Mouse (Mus musculus): ENCODE measurements at regions not wholly inside any gene's neighbourhood (a gene's known extent, or its start where the extent isn't known, plus 50 kb on each side); places are given as distances from the start of the nearest gene placed in this dataset.

- DNase-seq (ENCODE audit: low spot score in 2 of 2), result no peak
- intact Hi-C loops (cut with DNase I), result no loop called here
These were observed 76.8 kb upstream of the Akap6 start for GRCm38 (mm10) chr12:52622398-52622797.

- intact Hi-C loops (cut with DNase I), result no loop called here
- DNase-seq (ENCODE audit: low spot score in 2 of 2), result no peak
These were observed 75.6 kb upstream of the Akap6 start for GRCm38 (mm10) chr12:52623416-52624108.

- no peak for DNase-seq (ENCODE audit: low spot score in 2 of 2)
- intact Hi-C loops (cut with DNase I), result no loop called here
These were observed 74.3 kb upstream of the Akap6 start for GRCm38 (mm10) chr12:52624871-52625270.

DNA sequence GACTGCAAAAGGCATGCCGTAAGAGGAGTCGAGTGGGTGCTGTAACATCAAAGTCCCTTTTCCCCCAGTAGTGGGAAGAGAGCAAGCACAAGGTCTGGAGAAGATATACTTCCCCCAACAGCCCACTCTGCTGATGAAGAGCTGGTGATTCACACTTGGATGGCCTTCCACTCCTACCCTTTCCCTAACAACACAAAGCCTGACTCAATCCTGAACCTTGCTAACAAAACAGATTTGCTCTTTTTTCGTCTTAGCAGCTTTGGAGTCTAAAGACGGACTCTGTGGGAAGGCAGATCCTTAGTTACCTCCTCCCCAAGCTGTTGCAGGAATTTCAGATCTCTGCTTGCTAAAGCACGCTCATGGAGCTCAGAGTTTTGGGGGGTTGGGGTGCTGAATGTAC lies 70.4 kb upstream of the Akap6 start:
- intact Hi-C loops (cut with DNase I), result no loop called here
- peak; percentile 36 to 58 for DNase-seq (ENCODE audit: low spot score in 2 of 2)

GRCm38 (mm10) chr12:52635121-52635878 lies 63.9 kb upstream of the Akap6 start:
- intact Hi-C loops (cut with DNase I), result loop anchor here (5.0 to 10.0 kb wide), 4 partner anchors 197 to 598 kb away; no protein-coding TSS in a partner anchor
- DNase-seq (ENCODE audit: low spot score in 2 of 2), result no peak

GRCm38 (mm10) chr12:52636186-52636881 lies 62.8 kb upstream of the Akap6 start:
- DNase-seq (ENCODE audit: low spot score in 2 of 2), result no peak
- intact Hi-C loops (cut with DNase I), result loop anchor here (2.0 to 10.0 kb wide), 5 partner anchors 132 to 599 kb away; no protein-coding TSS in a partner anchor

- intact Hi-C loops (cut with DNase I), result loop anchor here (2.0 to 10.0 kb wide), 5 partner anchors 132 to 600 kb away; no protein-coding TSS in a partner anchor
- no peak for DNase-seq (ENCODE audit: low spot score in 2 of 2)
These were observed 62.3 kb upstream of the Akap6 start for GRCm38 (mm10) chr12:52636920-52637319.

GRCm38 (mm10) chr12:52637506-52638249 lies 61.5 kb upstream of the Akap6 start:
- DNase-seq (ENCODE audit: low spot score in 2 of 2), result peak; percentile 41 to 43
- intact Hi-C loops (cut with DNase I), result loop anchor here (2.0 to 10.0 kb wide), 6 partner anchors 133 to 627 kb away; no protein-coding TSS in a partner anchor

DNA sequence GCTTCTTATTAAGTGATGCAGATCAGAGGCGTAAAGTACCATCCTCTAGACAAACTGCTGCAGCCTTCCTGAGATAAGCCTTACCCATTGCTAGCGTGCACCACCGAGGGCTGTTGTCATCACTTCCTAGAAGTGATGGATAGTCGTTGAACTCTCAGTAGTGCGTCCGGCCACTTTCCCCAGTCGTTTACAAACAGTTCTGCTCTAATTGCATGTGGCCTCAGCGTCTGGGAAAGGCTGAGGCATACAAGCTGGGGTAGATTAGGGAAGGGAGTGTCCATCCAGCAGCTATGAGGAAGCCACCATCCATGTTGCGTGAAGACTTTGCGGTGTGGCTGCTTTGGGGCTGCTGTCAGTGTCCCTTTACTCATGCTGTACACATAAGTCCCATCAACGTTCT lies 60.7 kb upstream of the Akap6 start:
- intact Hi-C loops (cut with DNase I), result loop anchor here (2.0 to 10.0 kb wide), 5 partner anchors 194 to 628 kb away; no protein-coding TSS in a partner anchor
- DNase-seq (ENCODE audit: low spot score in 2 of 2), result no peak

DNA sequence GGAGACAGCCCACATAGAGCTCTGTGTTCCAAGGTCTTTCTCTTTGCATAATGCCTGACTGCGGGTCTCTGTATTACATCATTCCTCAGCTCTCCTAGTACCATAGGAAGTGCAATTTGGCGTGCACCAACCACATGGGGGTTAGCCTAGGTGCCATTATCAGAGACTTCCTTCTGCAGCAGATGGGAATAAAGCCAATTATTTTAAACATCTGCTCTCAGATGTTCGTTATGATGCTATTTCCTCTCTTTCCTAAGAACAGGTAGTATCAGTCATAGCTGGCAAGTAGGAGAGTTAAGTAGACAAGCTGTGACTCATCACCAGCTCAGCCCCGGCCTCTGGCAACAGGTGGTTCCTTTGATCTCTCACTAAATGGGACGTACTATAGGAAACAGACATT lies 55.1 kb upstream of the Akap6 start:
- DNase-seq (ENCODE audit: low spot score in 2 of 2), result no peak
- intact Hi-C loops (cut with DNase I), result no loop called here
